In the genomic region with DNA sequence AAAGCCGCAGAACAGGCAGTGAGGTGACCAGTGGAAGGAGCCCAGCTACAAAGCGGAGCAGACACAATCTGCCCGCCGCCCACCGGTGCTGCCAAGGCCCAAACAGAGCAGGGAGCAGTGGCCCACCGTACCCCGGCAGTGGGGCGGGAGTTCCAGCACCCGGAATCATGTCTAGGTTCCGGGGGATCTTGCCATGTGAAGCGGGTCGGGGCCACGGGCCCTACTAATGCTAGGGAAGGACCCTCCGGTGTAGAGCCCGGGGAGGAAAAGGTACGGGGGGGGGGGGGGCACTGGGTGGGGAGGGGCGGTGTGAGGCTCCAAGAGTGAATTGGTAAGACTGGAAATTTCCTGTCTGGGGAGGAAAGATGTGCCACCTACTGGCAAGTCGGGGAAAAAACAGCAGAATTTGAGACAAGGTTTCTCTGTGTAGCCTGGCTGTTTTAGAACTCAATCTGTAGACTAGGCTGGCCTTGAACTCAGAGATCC, we compare ENCODE assay signal across 9 mouse cellular contexts. TPM values are rescaled to one million over a fixed set of nuclear protein-coding genes. Genes with fewer than 3 reads are reported as not detected.
DNase-seq lines count a peak whose midpoint lies in the region; ATAC-seq and TF ChIP-seq lines count a peak whose summit lies in the region.
"Had no signal": no experiment of that assay in that cellular context is flagged by ENCODE, and none has a peak within 500 bp of the region (broad histone marks: within the 10 kb centered on the region; RNA-seq: fewer than 3 reads in every experiment).

No protein-coding gene starts in this region.

- ATAC-seq in Patski, result no peak
- 0 out of 2 replicates have a peak, but pooled peaks have one; percentile 41 for ATAC-seq in embryonic facial prominence, embryonic 12.5 days (ENCODE audit: insufficient number of reproducible peaks, insufficient read depth, low FRiP score, low TSS enrichment)
- 0 out of 2 replicates have a peak, but pooled peaks have one; percentile 45 for ATAC-seq in hindbrain, embryonic 13.5 days (ENCODE audit: low FRiP score)
- ATAC-seq in limb, embryonic 11.5 days (ENCODE audit: insufficient number of reproducible peaks, low FRiP score, low TSS enrichment, low read depth), result no peak
- peak; percentile 45; the same call in 1 of the 2 replicates for ATAC-seq in midbrain, embryonic 15.5 days (replicated peaks)

- peak overlapping the region; percentile 43; the same call in 1 of the 2 replicates for H3K9ac ChIP-seq in embryonic facial prominence, embryonic 12.5 days
- peak overlapping the region; percentile 59 for H3K9ac ChIP-seq in hindbrain, embryonic 13.5 days
- peak overlapping the region; percentile 39 for H3K9ac ChIP-seq in limb, embryonic 11.5 days (ENCODE audit: low read length)
- H3K9ac ChIP-seq in midbrain, embryonic 15.5 days, result peak overlapping the region; percentile 34; the same call in 1 of the 2 replicates

- CTCF ChIA-PET in Patski (lab: Charles Lee), result interaction anchor here (1.0 kb wide), 1 partner anchor 11 kb away, joined by 3 read pairs; no protein-coding TSS in a partner anchor

- in situ Hi-C loops in Patski (cut with MboI; ENCODE audit: low pct_unique_long_range_greater_than_20kb), result no loop called here

- H3K27me3 ChIP-seq in Patski, result no peaks in the 10 kb centered on the region
- no peaks in the 10 kb centered on the region for H3K27me3 ChIP-seq in embryonic facial prominence, embryonic 12.5 days
- H3K27me3 ChIP-seq in hindbrain, embryonic 13.5 days, result no peaks in the 10 kb centered on the region
- no peaks in the 10 kb centered on the region for H3K27me3 ChIP-seq in limb, embryonic 11.5 days (ENCODE audit: control insufficient read depth, insufficient read depth, low read length)
- H3K27me3 ChIP-seq in midbrain, embryonic 15.5 days (replicated peaks), result no peaks in the 10 kb centered on the region

- H3K9me3 ChIP-seq in embryonic facial prominence, embryonic 12.5 days, result no peaks in the 10 kb centered on the region
- H3K9me3 ChIP-seq in hindbrain, embryonic 13.5 days, result no peaks in the 10 kb centered on the region
- H3K9me3 ChIP-seq in limb, embryonic 11.5 days (ENCODE audit: control insufficient read depth, low read length), result no peaks in the 10 kb centered on the region
- H3K9me3 ChIP-seq in midbrain, embryonic 15.5 days, result no peaks in the 10 kb centered on the region
- H3K9me3 ChIP-seq: G1E had no signal

- WGBS in embryonic facial prominence, embryonic 12.5 days, result 12% methylated on average over 18 of the region's 18 CpGs
- 14% methylated on average over 17 of the region's 18 CpGs for WGBS in hindbrain, embryonic 13.5 days
- 15% methylated on average over 18 of the region's 18 CpGs for WGBS in limb, embryonic 11.5 days
- 17% methylated on average over 17 of the region's 18 CpGs for WGBS in midbrain, embryonic 15.5 days

- H3K4me3 ChIP-seq in embryonic facial prominence, embryonic 12.5 days, result peak overlapping the region; percentile 35
- H3K4me3 ChIP-seq in hindbrain, embryonic 13.5 days, result peak overlapping the region; percentile 34
- peak overlapping the region; percentile 24 for H3K4me3 ChIP-seq in limb, embryonic 11.5 days (ENCODE audit: low read depth, low read length)
- peak overlapping the region; percentile 33 for H3K4me3 ChIP-seq in midbrain, embryonic 15.5 days

- POLR2A ChIA-PET in Patski (lab: Charles Lee), result no interaction called here

- H3K27ac ChIP-seq in embryonic facial prominence, embryonic 12.5 days, result no peak overlapping the region
- no peak overlapping the region for H3K27ac ChIP-seq in hindbrain, embryonic 13.5 days
- no peak overlapping the region for H3K27ac ChIP-seq in limb, embryonic 11.5 days (replicated peaks; ENCODE audit: low read depth, low read length)
- no peak overlapping the region for H3K27ac ChIP-seq in midbrain, embryonic 15.5 days

- H3K36me3 ChIP-seq in embryonic facial prominence, embryonic 12.5 days, result peaks cover 17% of the 10 kb centered on the region
- H3K36me3 ChIP-seq in hindbrain, embryonic 13.5 days, result peaks cover 34% of the 10 kb centered on the region
- peaks cover 2% of the 10 kb centered on the region; the same call in 1 of the 2 replicates for H3K36me3 ChIP-seq in limb, embryonic 11.5 days (ENCODE audit: control insufficient read depth, insufficient read depth, low read length)
- H3K36me3 ChIP-seq in midbrain, embryonic 15.5 days (replicated peaks), result peaks cover 29% of the 10 kb centered on the region
- H3K36me3 ChIP-seq: G1E had no signal

- peak; percentile 31 for DNase-seq in adrenal gland, postnatal 14 days
- DNase-seq in adrenal gland, adult 8-10 months, result no peak
- DNase-seq in Patski (ENCODE audit: low read depth, low spot score), result no peak
- peak; percentile 50 for DNase-seq in limb, embryonic 11.5 days (ENCODE audit: low spot score)
- DNase-seq in yolk sac, embryonic 10.5 days (ENCODE audit: low spot score), result peak; percentile 38

- no peaks in the 10 kb centered on the region for H3K4me1 ChIP-seq in embryonic facial prominence, embryonic 12.5 days
- H3K4me1 ChIP-seq in hindbrain, embryonic 13.5 days (replicated peaks), result no peaks in the 10 kb centered on the region
- H3K4me1 ChIP-seq in limb, embryonic 11.5 days (ENCODE audit: control insufficient read depth, insufficient read depth, low read length), result no peaks in the 10 kb centered on the region
- no peaks in the 10 kb centered on the region for H3K4me1 ChIP-seq in midbrain, embryonic 15.5 days

- H3K4me2 ChIP-seq in embryonic facial prominence, embryonic 12.5 days (replicated peaks), result peak overlapping the region; percentile 54
- peak overlapping the region; percentile 54 for H3K4me2 ChIP-seq in hindbrain, embryonic 13.5 days
- peak overlapping the region; percentile 51 for H3K4me2 ChIP-seq in limb, embryonic 11.5 days (ENCODE audit: low read depth, severe bottlenecking)
- H3K4me2 ChIP-seq in midbrain, embryonic 15.5 days, result peak overlapping the region; percentile 50

- peak; percentile 61 for TF ChIP-seq CTCF in Patski (IDR thresholded peaks at IDR 0.05)

RNA-seq across cellular contexts. Expression of gene Prmt2, which starts 33.8 kb away (rescaled TPM):
- 19.3 and 19.6 TPM in 2 replicates for total RNA-seq in adrenal gland, postnatal 14 days (2021)
- total RNA-seq in adrenal gland, adult 8-10 months (2022), result 10 to 100 TPM; 24.6 to 33.5 (median 29.3) TPM
- 45.8 TPM for polyA plus RNA-seq in Patski (2021)
- 69.4 and 75.0 TPM in 2 replicates for polyA plus RNA-seq in embryonic facial prominence, embryonic 12.5 days (2016; fragmentation: Nextera tagmentation; extraction: Ambion mirVana)
- 246 and 258 TPM in 2 replicates for polyA plus RNA-seq in hindbrain, embryonic 13.5 days (2015; fragmentation: Nextera tagmentation; extraction: Ambion mirVana)
- polyA plus RNA-seq in limb, embryonic 11.5 days (2014; fragmentation: Nextera tagmentation; extraction: Ambion mirVana), result 49.1 and 51.0 TPM in 2 replicates
- 400 and 410 TPM in 2 replicates for polyA plus RNA-seq in midbrain, embryonic 15.5 days (2015; fragmentation: Nextera tagmentation; extraction: Ambion mirVana)

RNA-seq across cellular contexts. Expression of gene S100b, which starts 49.8 kb away (rescaled TPM):
- total RNA-seq in adrenal gland, postnatal 14 days (2021), result 48.4 and 82.5 TPM in 2 replicates
- total RNA-seq in adrenal gland, adult 8-10 months (2022), result 10 to 100 TPM in 3 of 4 experiments, 1 to 10 TPM in 1; 7.3 to 35.5 (median 12.7) TPM
- 0.26 TPM for polyA plus RNA-seq in Patski (2021)
- 1.2 and 1.6 TPM in 2 replicates for polyA plus RNA-seq in embryonic facial prominence, embryonic 12.5 days (2016; fragmentation: Nextera tagmentation; extraction: Ambion mirVana)
- polyA plus RNA-seq in hindbrain, embryonic 13.5 days (2015; fragmentation: Nextera tagmentation; extraction: Ambion mirVana), result 1.6 and 2.0 TPM in 2 replicates
- 0.13 and 0.23 TPM in 2 replicates for polyA plus RNA-seq in limb, embryonic 11.5 days (2014; fragmentation: Nextera tagmentation; extraction: Ambion mirVana)
- polyA plus RNA-seq in midbrain, embryonic 15.5 days (2015; fragmentation: Nextera tagmentation; extraction: Ambion mirVana), result 1.3 and 1.5 TPM in 2 replicates
- total RNA-seq: G1E had no signal
- polyA plus RNA-seq: G1E had no signal

RNA-seq across cellular contexts. Expression of gene Slc5a4a, which starts 56.6 kb away (rescaled TPM):
- not detected in 2 replicates for total RNA-seq in adrenal gland, postnatal 14 days (2021)
- not detected for total RNA-seq in adrenal gland, adult 8-10 months (2022)
- not detected for polyA plus RNA-seq in Patski (2021)
- polyA plus RNA-seq in embryonic facial prominence, embryonic 12.5 days (2016; fragmentation: Nextera tagmentation; extraction: Ambion mirVana), result not detected in 2 replicates
- polyA plus RNA-seq in hindbrain, embryonic 13.5 days (2015; fragmentation: Nextera tagmentation; extraction: Ambion mirVana), result 0.09 TPM in 1 of 2 replicates, not detected in the other
- polyA plus RNA-seq in limb, embryonic 11.5 days (2014; fragmentation: Nextera tagmentation; extraction: Ambion mirVana), result not detected in 2 replicates
- 0.15 TPM in 1 of 2 replicates, not detected in the other for polyA plus RNA-seq in midbrain, embryonic 15.5 days (2015; fragmentation: Nextera tagmentation; extraction: Ambion mirVana)
- total RNA-seq: G1E had no signal
- polyA plus RNA-seq: G1E had no signal

Comparison
In these comparisons a context has a peak if more than half of its experiments do, and no peak if none do; other contexts are left out.
1. DNase-seq: peak in adrenal gland, postnatal 14 days (single experiment), limb, embryonic 11.5 days (single experiment) and yolk sac, embryonic 10.5 days (single experiment); none in adrenal gland, adult 8-10 months (single experiment) and Patski (single experiment).
2. ATAC-seq: peak in embryonic facial prominence, embryonic 12.5 days (single experiment), hindbrain, embryonic 13.5 days (single experiment) and midbrain, embryonic 15.5 days (single experiment); none in Patski (single experiment) and limb, embryonic 11.5 days (single experiment).
3. Peak in every context shown above with its lines, with median percentiles within 50 percentile points of each other: H3K4me2 ChIP-seq, H3K4me3 ChIP-seq and H3K9ac ChIP-seq.